Mouse (Mus musculus): ENCODE measurements around the gene 6030445D17Rik. TPM values are rescaled to one million over a fixed set of nuclear protein-coding genes. Genes with fewer than 3 reads are reported as not detected.

6030445D17Rik gene
- polyA plus RNA-seq, 1 experiment from 2014 or later, result 0.09 TPM

DNA sequence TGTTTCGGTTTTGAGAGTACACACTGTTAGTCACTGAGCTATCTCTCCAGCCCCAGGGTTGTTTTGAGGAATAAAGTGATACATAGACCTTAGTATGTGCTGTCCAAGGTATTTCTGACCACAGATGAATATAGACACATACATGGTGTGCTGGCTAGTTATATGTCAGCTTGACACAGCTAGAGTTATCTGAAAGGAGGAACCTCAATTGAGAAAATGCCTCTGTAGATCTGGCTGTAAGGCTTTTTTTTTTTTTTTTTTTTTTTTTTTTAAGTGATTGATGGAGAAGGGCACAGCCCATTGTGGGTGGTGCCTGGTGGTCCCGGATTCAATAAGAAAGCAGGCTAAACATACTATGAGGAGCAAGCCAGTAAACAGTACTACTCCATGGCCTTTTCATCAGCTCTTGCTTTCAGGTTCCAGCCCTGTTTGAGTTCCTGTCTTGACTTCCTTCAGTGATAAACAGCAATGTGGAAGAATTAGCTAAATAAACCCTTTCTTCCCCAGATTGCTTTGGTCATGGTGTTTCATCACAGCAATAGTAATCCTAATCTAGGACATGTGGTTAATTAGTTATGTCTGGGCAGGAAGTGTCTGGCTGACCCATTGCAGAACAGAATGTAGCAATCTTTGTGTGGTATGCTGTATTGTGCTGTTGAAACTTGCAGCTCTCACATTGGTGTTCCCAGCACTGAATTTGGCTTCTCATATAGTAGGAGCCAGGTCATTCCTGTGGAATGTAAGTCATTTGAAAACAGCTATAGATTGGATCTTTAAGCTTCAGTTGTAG, 43.6 kb downstream of the 6030445D17Rik start:
- Histone ChIP-seq H3K9ac (no peak overlapping the region), H3K4me1 (no peaks in the 10 kb centered on the region; the same call in 1 of the 2 replicates), H3K9me3 (no peaks in the 10 kb centered on the region), H3K4me2 (replicated peaks) (no peak overlapping the region), H3K36me3 (no peaks in the 10 kb centered on the region), H3K4me3 (no peak overlapping the region), H3K27me3 (no peaks in the 10 kb centered on the region), H3K27ac (no peak overlapping the region)
- WGBS, result 62% methylated on average over 2 of the region's 2 CpGs
- no peak for ATAC-seq (ENCODE audit: insufficient number of reproducible peaks, insufficient read depth, low FRiP score, low TSS enrichment)

DNA sequence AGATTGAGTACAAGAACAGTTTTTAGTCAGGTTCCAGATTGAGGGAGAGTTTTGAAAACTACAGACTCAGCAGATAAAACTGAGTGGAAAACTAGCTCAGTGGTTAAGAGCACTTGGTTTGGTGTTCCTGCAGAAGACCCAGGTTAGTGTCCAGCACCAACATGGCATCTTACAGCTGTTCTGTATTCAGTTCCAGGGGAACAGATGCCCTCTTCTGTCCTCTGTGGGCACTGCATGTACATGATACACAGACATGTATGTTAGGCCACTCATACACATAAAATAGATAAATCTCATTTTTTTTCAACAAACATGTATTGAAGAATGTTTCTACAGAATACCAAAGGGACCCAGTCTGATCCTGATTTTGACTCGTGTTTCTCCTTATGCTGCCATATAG, 47.8 kb downstream of the 6030445D17Rik start:
- Histone ChIP-seq H3K9me3 (no peaks in the 10 kb centered on the region), H3K27ac (no peak overlapping the region), H3K36me3 (no peaks in the 10 kb centered on the region), H3K27me3 (no peaks in the 10 kb centered on the region), H3K4me3 (no peak overlapping the region), H3K4me2 (replicated peaks) (no peak overlapping the region), H3K4me1 (peaks cover 14% of the 10 kb centered on the region; the same call in 1 of the 2 replicates), H3K9ac (no peak overlapping the region)
- no peak for ATAC-seq (ENCODE audit: insufficient number of reproducible peaks, insufficient read depth, low FRiP score, low TSS enrichment)
- WGBS, result 61% methylated on average over 1 of the region's 1 CpGs

GRCm38 (mm10) chr4:136511708-136512107, 49.7 kb downstream of the 6030445D17Rik start:
- peaks cover 22% of the 10 kb centered on the region for H3K4me1 ChIP-seq
- H3K36me3 ChIP-seq, result no peaks in the 10 kb centered on the region
- H3K27ac ChIP-seq, result no peak overlapping the region
- H3K9me3 ChIP-seq, result no peaks in the 10 kb centered on the region
- no peak overlapping the region for H3K4me2 ChIP-seq (replicated peaks)
- 54% methylated on average over 4 of the region's 4 CpGs for WGBS
- H3K27me3 ChIP-seq, result no peaks in the 10 kb centered on the region
- H3K9ac ChIP-seq, result no peak overlapping the region
- no peak for ATAC-seq (ENCODE audit: insufficient number of reproducible peaks, insufficient read depth, low FRiP score, low TSS enrichment)
- H3K4me3 ChIP-seq, result no peak overlapping the region

- no peaks in the 10 kb centered on the region for H3K27me3 ChIP-seq
- H3K4me1 ChIP-seq, result peaks cover 22% of the 10 kb centered on the region
- no peak for ATAC-seq (ENCODE audit: insufficient number of reproducible peaks, insufficient read depth, low FRiP score, low TSS enrichment)
- no peaks in the 10 kb centered on the region for H3K9me3 ChIP-seq
- no peak overlapping the region for H3K4me3 ChIP-seq
- no peak overlapping the region for H3K9ac ChIP-seq
- H3K36me3 ChIP-seq, result no peaks in the 10 kb centered on the region
- no peak overlapping the region for H3K27ac ChIP-seq
- H3K4me2 ChIP-seq (replicated peaks), result no peak overlapping the region
These were observed 50.9 kb downstream of the 6030445D17Rik start for GRCm38 (mm10) chr4:136512905-136513304.

Other genes with a start within 250 kb of the 6030445D17Rik start
- 2.9 and 4.1 TPM in 2 replicates for gene Tcea3, start 214.5 kb upstream of the 6030445D17Rik start, polyA plus RNA-seq (2016; fragmentation: Nextera tagmentation; extraction: Ambion mirVana)
- gene Zfp46, start 177.6 kb upstream of the 6030445D17Rik start, polyA plus RNA-seq (2016; fragmentation: Nextera tagmentation; extraction: Ambion mirVana), result 28.5 and 28.8 TPM in 2 replicates
- 230 and 253 TPM in 2 replicates for gene Hnrnpr, start 151.3 kb upstream of the 6030445D17Rik start, polyA plus RNA-seq (2016; fragmentation: Nextera tagmentation; extraction: Ambion mirVana)
- 0.36 and 0.75 TPM in 2 replicates for gene Htr1d, start 38.7 kb upstream of the 6030445D17Rik start, polyA plus RNA-seq (2016; fragmentation: Nextera tagmentation; extraction: Ambion mirVana)
- 124 and 127 TPM in 2 replicates for gene Luzp1, start 7.5 kb downstream of the 6030445D17Rik start, polyA plus RNA-seq (2016; fragmentation: Nextera tagmentation; extraction: Ambion mirVana)
- gene Kdm1a, start 140.5 kb downstream of the 6030445D17Rik start, polyA plus RNA-seq (2016; fragmentation: Nextera tagmentation; extraction: Ambion mirVana), result 76.9 and 79.9 TPM in 2 replicates
- gene Tex46, start 148.2 kb downstream of the 6030445D17Rik start, polyA plus RNA-seq (2016; fragmentation: Nextera tagmentation; extraction: Ambion mirVana), result not detected in 2 replicates
- gene Lactbl1, start 160.4 kb downstream of the 6030445D17Rik start, polyA plus RNA-seq (2016; fragmentation: Nextera tagmentation; extraction: Ambion mirVana), result not detected in 2 replicates